Mouse (Mus musculus): ENCODE results near the gene Tubb5. TPM values are rescaled to one million over a fixed set of nuclear protein-coding genes. Genes with fewer than 3 reads are reported as not detected.

The Tubb5 gene
- 1,854 and 1,858 TPM in 2 replicates for polyA plus RNA-seq (2015; fragmentation: Nextera tagmentation; extraction: Ambion mirVana)

- H3K4me3 ChIP-seq = peak within 1 kb of the TSS; percentile 96
- 1% methylated on average over 29 of the region's 29 CpGs for WGBS
- no peaks in the 10 kb centered on the region for H3K27me3 ChIP-seq (replicated peaks)
- H3K9ac ChIP-seq = peak within 1 kb of the TSS; percentile 97
- H3K36me3 ChIP-seq (replicated peaks) = peaks cover 26% of the 10 kb centered on the region
- peaks cover 51% of the 10 kb centered on the region for H3K4me1 ChIP-seq
- peak within 1 kb of the TSS; percentile 98 for H3K27ac ChIP-seq
- H3K9me3 ChIP-seq = no peaks in the 10 kb centered on the region
- peak within 1 kb of the TSS; percentile 57 for H3K4me2 ChIP-seq
- ATAC-seq (replicated peaks) = peak; percentile 79
Measured at GRCm38 (mm10) chr17:35838122-35838544, at the start of gene Tubb5. TSS of gene Tubb5 (minus strand) at chr17:35838306.

- H3K27me3 ChIP-seq (replicated peaks) = no peaks in the 10 kb centered on the region
- peaks cover 83% of the 10 kb centered on the region for H3K36me3 ChIP-seq (replicated peaks)
- no peak overlapping the region for H3K9ac ChIP-seq
- ATAC-seq (replicated peaks) = no peak
- no peak overlapping the region for H3K4me3 ChIP-seq
- H3K4me1 ChIP-seq = no peaks in the 10 kb centered on the region
- 90% methylated on average over 11 of the region's 17 CpGs for WGBS
- no peak overlapping the region for H3K27ac ChIP-seq
- H3K9me3 ChIP-seq = no peaks in the 10 kb centered on the region
- no peak overlapping the region for H3K4me2 ChIP-seq
Measured at GRCm38 (mm10) chr17:35887725-35888124, 49.6 kb upstream of the Tubb5 start.

GRCm38 (mm10) chr17:35883777-35884176 lies 45.7 kb upstream of the Tubb5 start:
- Histone ChIP-seq H3K36me3 (replicated peaks) (peaks cover 55% of the 10 kb centered on the region), H3K4me1 (peaks cover 16% of the 10 kb centered on the region), H3K9me3 (no peaks in the 10 kb centered on the region), H3K4me3 (no peak overlapping the region), H3K4me2 (no peak overlapping the region), H3K9ac (no peak overlapping the region), H3K27me3 (replicated peaks) (no peaks in the 10 kb centered on the region), H3K27ac (no peak overlapping the region)
- 97% methylated on average over 14 of the region's 14 CpGs for WGBS
- ATAC-seq (replicated peaks) = no peak

- H3K36me3 ChIP-seq (replicated peaks) = peaks cover 48% of the 10 kb centered on the region
- 93% methylated on average over 17 of the region's 17 CpGs for WGBS
Measured at GRCm38 (mm10) chr17:35882924-35883323, 44.8 kb upstream of the Tubb5 start.

GRCm38 (mm10) chr17:35879245-35880057 lies 41.3 kb upstream of the Tubb5 start, which contains the start of gene Dhx16:
TSS of gene Dhx16 (plus strand) at chr17:35879819.
- 6% methylated on average over 66 of the region's 66 CpGs for WGBS
- peaks cover 16% of the 10 kb centered on the region for H3K4me1 ChIP-seq
- H3K4me3 ChIP-seq = peak within 1 kb of the TSS; percentile 94
- H3K4me2 ChIP-seq = peak within 1 kb of the TSS; percentile 75
- peaks cover 31% of the 10 kb centered on the region for H3K36me3 ChIP-seq (replicated peaks)
- H3K9ac ChIP-seq = peak within 1 kb of the TSS; percentile 88
- no peaks in the 10 kb centered on the region for H3K9me3 ChIP-seq
- ATAC-seq (replicated peaks) = peak; percentile 90
- no peaks in the 10 kb centered on the region for H3K27me3 ChIP-seq (replicated peaks)
- H3K27ac ChIP-seq = peak within 1 kb of the TSS; percentile 83

More at GRCm38 (mm10) chr17:35882924-35883323, 44.8 kb upstream of the Tubb5 start:
- Histone ChIP-seq H3K9ac (no peak overlapping the region), H3K27me3 (replicated peaks) (no peaks in the 10 kb centered on the region), H3K4me2 (no peak overlapping the region), H3K4me3 (no peak overlapping the region), H3K27ac (no peak overlapping the region), H3K9me3 (no peaks in the 10 kb centered on the region), H3K4me1 (peaks cover 16% of the 10 kb centered on the region)
- no peak for ATAC-seq (replicated peaks)

- Histone ChIP-seq H3K27ac (no peak overlapping the region), H3K9ac (no peak overlapping the region), H3K36me3 (replicated peaks) (peaks cover 13% of the 10 kb centered on the region; the same call in 1 of the 2 replicates), H3K4me3 (no peak overlapping the region), H3K27me3 (replicated peaks) (no peaks in the 10 kb centered on the region), H3K4me1 (peaks cover 43% of the 10 kb centered on the region), H3K4me2 (no peak overlapping the region), H3K9me3 (no peaks in the 10 kb centered on the region)
- WGBS = 92% methylated on average over 6 of the region's 6 CpGs
- ATAC-seq (replicated peaks) = no peak
Measured at GRCm38 (mm10) chr17:35874721-35875120, 36.6 kb upstream of the Tubb5 start.

- WGBS = 31% methylated on average over 21 of the region's 21 CpGs
- Histone ChIP-seq H3K9ac (no peak overlapping the region), H3K27me3 (replicated peaks) (no peaks in the 10 kb centered on the region), H3K9me3 (no peaks in the 10 kb centered on the region), H3K4me1 (peaks cover 50% of the 10 kb centered on the region), H3K4me3 (no peak overlapping the region), H3K36me3 (replicated peaks) (peaks cover 13% of the 10 kb centered on the region; the same call in 1 of the 2 replicates), H3K4me2 (0 out of 2 replicates have a peak overlapping the region, but pooled peaks have one; percentile 15), H3K27ac (0 out of 2 replicates have a peak overlapping the region, but pooled peaks have one; percentile 7)
- ATAC-seq (replicated peaks) = no peak
Measured at GRCm38 (mm10) chr17:35873774-35874519, 35.8 kb upstream of the Tubb5 start.

- Histone ChIP-seq H3K4me1 (peaks cover 70% of the 10 kb centered on the region), H3K27ac (no peak overlapping the region; the same call in 1 of the 2 replicates), H3K9me3 (no peaks in the 10 kb centered on the region), H3K4me2 (peak overlapping the region; percentile 97), H3K9ac (no peak overlapping the region), H3K4me3 (peak overlapping the region; percentile 78), H3K36me3 (replicated peaks) (peaks cover 13% of the 10 kb centered on the region; the same call in 1 of the 2 replicates), H3K27me3 (replicated peaks) (no peaks in the 10 kb centered on the region)
- ATAC-seq (replicated peaks) = no peak
- WGBS = 92% methylated on average over 8 of the region's 8 CpGs
Measured at GRCm38 (mm10) chr17:35870884-35871696, 33.0 kb upstream of the Tubb5 start.

GRCm38 (mm10) chr17:35870151-35870883 lies 32.2 kb upstream of the Tubb5 start:
- peak overlapping the region; percentile 78 for H3K4me3 ChIP-seq
- WGBS = 74% methylated on average over 9 of the region's 9 CpGs
- no peak for ATAC-seq (replicated peaks)
- peak overlapping the region; percentile 53 for H3K27ac ChIP-seq
- H3K4me2 ChIP-seq = peak overlapping the region; percentile 97
- 0 out of 2 replicates have a peak, but pooled peaks cover 13% of the 10 kb centered on the region for H3K36me3 ChIP-seq (replicated peaks)
- H3K9ac ChIP-seq = peak overlapping the region; percentile 61; the same call in 1 of the 2 replicates
- peaks cover 71% of the 10 kb centered on the region for H3K4me1 ChIP-seq
- H3K27me3 ChIP-seq (replicated peaks) = no peaks in the 10 kb centered on the region
- no peaks in the 10 kb centered on the region for H3K9me3 ChIP-seq

- WGBS = 3% methylated on average over 7 of the region's 7 CpGs
- peaks cover 79% of the 10 kb centered on the region for H3K4me1 ChIP-seq
- no peaks in the 10 kb centered on the region for H3K9me3 ChIP-seq
- no peak for ATAC-seq (replicated peaks)
- H3K27ac ChIP-seq = peak overlapping the region; percentile 53
- H3K4me3 ChIP-seq = peak overlapping the region; percentile 78
- peak overlapping the region; percentile 97 for H3K4me2 ChIP-seq
- 0 out of 2 replicates have a peak, but pooled peaks cover 8% of the 10 kb centered on the region for H3K36me3 ChIP-seq (replicated peaks)
- H3K9ac ChIP-seq = peak overlapping the region; percentile 61
- H3K27me3 ChIP-seq (replicated peaks) = no peaks in the 10 kb centered on the region
Measured at GRCm38 (mm10) chr17:35869346-35870067, 31.4 kb upstream of the Tubb5 start.

Measured in midbrain, embryonic 15.5 days (tissue).